Mouse (Mus musculus): ENCODE data around the gene Cdh12.
"Not testable (repeated sequence)": the region's sequence is repeated elsewhere in the genome, so short reads cannot be mapped to it uniquely, and the experiment has no call there.

Cdh12 gene

DNA sequence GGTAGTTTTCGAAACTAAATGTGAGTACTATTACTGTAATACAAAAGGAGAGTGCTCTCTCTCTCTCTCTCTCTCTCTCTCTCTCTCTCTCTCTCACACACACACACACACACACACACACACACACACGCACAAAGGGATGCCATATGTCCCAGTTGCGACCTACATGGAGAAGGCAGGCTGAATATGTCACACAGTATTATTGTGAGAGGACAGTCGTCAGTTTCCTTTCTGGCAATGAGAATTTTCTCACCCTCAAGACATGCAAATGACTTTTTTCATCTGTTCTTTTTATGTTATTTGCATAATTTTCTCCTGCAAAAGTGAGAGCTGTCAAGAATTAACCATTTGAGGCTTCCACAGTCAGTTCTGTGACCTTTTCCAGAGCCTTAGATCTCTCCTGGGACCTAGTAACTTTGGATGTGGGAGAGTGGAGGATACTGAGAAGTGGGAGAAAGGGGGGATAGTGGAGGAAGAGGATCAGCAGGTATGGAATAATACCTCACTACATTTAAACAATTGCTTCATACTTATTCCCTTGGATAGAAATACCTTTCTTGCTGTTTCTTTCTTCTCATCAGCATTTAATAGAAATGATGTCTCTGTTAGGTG, 660.9 kb downstream of the Cdh12 start:
- no peak for DNase-seq

DNA sequence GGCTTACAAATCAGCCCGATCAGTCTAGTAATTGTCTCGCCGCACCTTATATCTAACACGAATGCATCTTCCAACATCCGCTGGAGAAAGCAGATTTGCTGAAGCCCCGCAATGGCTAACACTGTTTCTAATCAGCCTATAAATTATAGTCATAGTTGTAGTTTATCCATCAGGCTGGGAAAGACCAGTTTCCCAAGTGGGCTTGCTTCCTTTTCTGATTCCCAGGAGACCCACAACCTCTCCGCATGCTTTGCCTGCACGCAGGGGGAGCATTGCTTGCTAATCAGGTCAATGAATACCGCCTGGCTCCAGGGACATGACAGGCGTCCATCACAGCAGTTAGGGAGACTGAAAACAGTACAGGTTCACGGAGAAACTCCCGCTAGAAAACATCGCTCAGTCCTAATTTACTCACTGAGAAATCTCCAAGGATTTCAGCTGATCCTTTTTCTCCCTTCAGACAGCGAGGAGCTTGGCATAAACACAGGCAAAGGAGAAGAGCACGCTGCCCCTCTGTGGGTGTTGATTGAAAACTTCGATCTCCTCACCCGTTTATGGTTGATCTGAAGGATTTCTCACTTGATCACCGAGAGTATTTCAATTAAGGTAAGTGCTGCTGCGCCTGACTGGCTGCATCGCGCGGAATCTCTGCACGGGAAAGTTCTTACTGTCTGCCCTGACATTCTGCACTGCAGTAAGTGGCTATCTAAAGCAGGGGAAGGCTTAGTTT, 662.0 kb downstream of the Cdh12 start:
- no peak for DNase-seq

DNA sequence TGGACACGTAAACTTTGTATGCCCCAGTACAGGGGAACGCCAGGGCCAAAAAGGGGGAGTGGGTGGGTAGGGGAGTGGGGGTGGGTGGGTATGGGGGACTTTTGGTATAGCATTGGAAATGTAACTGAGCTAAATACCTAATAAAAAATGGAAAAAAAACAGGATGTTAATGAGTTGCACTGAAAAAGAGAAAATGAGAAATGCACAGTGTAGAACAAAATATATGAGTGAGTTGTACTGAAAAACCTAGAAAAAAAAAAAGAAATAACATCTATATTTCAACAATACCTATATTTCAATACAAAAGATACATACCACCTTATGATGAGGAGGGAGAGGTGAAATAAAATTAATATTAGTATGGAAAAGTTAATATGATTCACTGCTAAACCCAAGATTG, 665.7 kb downstream of the Cdh12 start:
- not testable (repeated sequence) for DNase-seq

DNA sequence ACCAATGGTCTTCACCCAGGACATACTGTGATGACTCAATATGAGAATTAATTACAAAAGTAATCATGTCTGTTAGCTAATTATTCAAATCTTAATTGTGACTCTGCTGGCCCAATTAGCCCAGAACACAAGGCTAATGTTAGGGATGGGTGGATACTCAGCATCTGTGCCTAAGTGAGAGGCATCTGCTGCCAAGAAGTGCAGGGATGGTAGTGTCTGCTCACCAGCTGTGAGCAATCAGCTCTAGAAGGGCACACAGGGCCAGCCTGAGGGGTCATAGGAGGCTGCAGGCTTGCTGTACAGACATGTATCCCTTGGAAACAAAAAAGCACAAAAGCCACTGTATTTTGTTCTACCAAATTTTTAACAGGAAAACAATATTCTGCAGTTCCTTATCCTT, 681.6 kb downstream of the Cdh12 start:
- no peak for DNase-seq

DNA sequence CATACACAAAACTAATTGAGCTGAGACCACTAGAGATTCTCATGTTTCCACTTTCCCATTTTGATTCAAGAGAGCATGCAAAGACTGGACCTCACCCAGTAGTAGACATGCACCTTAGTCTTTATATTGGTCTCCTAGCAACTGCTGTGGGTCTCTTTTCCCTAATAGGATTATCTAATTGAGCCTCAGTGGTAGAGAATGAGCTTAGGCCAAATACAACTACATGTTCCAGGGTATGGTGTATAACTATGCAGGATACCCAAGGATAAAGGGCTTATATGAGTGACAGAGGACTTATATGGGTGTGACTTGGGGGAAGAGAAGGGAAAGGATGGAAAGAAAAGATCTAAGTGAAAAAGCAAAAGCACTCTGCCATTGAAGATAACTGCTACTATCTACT, 683.9 kb downstream of the Cdh12 start:
- DNase-seq: no peak

DNA sequence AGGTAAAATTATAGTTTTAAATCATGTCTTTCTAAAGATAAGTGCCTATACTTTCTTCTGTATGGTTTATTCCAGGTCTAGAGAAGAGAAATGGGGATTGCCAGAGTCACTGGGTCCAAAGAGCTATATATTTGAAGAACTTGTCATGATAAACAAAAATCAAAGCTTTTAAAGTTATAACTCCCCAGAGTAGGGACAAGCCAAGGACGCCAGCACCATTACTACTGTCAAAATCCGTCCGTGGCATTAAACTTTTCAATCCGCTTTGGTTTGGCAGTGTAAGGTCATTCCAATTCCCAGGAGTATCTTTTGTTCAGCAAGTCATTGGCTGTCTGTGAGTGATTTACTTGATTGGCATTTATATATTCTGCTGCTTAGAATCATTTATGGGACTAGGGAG, 697.8 kb downstream of the Cdh12 start:
- no peak for DNase-seq

DNA sequence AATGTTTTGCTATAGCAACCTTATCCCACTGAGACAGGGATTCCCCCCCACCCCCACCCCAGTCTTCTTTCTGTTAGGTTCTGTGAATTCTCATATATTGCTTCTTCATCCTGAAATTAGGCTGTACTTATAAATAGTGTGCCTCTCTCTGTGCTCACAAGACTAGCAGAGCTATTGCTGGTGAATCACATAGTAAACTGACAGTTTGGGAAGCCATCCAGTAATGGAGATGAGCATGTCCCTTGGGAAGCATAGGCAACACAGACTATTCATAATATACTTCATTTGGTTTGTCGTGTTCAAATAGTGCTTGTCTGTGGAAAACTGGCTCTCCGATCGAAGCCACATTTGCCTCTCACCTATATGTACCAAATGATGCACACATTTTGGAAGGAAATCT, 704.5 kb downstream of the Cdh12 start:
- no peak for DNase-seq

DNA sequence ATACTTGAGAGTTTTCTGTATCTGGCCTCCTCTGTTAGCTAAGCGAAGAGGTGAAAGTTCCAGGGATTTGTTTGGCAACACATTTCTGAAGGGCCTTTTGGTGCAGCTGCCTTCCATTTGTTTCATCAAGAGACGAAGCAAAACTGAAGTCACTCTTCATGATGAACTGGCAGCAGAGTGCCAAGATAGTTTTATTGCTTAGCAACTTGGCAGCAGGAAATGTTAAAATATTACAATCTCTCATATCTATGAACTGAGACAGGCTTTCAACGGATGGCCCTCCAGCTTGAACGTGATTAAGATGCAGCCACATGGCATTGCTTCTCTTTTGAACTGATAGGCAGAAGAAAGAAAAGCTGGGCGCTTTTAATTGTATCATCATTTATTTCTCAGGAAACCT, 730.7 kb downstream of the Cdh12 start:
- no peak for DNase-seq

DNA sequence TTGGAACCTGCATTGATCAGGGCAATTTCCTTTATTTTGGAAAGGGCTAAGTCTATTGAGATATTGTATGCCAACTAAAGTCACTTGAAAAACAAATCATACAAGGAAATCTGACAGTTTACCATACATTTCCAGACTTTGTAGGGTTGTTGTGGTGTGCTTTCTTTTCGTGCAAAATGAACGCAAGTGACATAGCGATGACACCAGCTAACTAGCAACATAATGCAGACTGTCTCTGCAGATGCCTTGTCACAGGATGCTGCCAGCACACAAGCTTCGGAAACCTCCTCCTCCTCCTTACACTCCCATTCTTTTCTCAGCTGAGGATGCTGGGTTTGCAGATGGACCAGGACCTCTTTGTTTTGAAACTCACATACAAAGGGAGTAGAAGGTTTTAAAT, 731.1 kb downstream of the Cdh12 start:
- DNase-seq: no peak

DNA sequence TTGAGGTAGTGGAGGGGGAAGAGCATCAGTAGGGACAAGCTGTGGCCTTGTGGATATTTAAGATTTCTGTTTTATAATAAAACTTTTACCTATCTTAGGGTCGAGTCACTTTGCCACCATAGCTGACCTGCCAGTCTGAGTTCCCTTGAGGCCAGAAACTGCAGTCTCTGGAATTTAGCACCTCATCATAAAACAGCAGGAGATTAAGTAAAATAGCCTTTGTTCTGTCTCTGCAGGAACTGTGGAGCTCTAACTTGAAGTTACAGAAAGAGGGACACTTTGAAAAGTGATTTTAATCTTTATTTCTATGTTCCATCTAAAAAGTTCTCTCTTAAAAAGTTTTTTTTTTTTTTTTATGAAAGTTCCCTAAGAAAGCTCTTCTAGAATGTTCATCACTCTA, 736.7 kb downstream of the Cdh12 start:
- DNase-seq: no peak

DNA sequence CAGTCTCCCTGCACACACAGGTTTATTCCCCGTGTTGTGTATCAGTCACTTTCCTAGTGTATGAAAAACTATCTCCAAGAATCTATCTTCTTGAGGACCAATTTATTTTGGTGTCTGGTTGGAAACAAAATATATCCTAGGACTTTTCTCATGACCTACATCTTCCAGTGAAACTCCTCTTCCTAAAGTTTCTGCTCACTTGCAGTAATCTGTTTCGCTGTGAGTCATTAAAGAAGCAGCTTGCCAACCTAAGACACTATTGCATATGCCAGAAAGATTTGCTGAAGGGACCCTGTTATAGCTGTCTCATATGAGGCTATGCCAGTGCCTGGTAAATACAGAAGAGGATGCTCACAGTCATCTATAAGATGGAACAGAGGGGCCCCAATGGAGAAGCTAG, 761.0 kb downstream of the Cdh12 start:
- DNase-seq: not testable (repeated sequence)

DNA sequence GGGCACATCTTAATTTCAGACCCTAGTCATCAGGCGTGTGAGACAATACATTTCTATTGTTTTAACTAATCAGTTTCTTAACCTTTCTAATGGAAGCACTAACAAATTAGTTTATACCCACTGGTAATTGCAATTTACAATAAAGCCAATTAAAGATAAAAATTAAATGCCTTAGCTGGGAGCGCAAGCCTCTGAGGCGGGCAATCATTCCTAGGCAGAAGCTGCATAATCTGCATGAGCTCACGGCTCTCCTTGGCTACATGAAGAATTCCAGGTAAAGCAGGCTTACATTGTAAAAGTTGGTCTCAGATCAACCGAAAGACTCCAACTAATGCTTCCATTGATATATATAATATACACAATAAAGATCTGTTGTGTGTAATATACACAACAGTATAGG, 773.9 kb downstream of the Cdh12 start:
- DNase-seq: no peak

DNA sequence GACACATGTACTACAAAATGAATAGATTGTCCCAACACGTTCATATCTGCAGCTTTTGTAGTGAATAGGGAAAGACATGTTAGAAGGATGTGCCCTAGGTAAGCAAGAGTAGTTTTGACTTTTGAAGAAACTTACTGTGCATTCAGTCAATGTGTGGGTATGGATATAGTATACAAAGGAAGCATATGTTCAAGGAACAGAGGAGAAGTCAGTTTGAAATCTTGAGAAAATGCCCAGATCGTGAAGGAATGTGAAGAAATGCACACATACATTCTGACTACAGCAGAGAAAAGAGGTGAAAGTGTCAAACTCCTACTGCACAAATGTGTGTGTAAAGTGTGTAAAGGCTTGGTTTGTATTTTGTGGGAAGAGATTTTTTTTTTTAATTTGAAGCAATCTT, 812.3 kb downstream of the Cdh12 start:
- no peak for DNase-seq

DNA sequence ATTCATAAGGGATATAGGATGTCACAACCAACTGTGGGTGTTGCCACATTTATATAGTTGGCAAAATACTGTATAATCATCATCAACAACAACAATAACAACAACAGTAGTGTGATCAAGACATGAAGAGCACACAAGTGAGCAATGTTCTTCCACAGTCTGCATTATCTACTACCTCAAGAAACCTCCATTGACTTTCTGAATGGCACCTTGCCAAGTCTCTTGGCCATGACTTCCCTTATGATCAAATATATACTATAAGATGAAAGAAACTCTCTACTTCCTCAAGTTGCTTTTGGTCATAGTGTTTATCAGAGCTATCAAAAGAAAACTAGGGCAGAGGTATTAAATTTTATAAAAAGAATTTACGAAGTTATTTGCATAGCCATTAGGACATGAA, 820.8 kb downstream of the Cdh12 start:
- DNase-seq: no peak

DNA sequence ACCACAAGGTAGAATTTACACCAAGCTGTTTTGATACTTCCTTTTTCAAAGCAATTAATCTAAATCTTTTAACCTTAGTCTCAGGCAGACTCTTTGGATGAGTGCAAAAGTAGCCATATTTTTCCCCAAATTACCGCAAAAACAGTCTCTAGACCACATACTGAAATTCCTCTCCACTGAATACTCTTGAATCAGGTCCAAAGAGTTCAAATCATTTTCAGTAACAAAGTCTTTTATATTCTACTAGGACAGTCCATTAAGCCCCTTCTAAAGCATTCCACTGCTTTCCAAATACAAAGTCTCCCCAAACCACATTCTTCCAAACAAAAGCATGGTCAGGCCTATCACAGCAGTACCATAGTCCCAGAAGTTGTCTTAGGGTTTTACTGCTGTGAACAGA, 848.0 kb downstream of the Cdh12 start:
- DNase-seq: no peak

DNA sequence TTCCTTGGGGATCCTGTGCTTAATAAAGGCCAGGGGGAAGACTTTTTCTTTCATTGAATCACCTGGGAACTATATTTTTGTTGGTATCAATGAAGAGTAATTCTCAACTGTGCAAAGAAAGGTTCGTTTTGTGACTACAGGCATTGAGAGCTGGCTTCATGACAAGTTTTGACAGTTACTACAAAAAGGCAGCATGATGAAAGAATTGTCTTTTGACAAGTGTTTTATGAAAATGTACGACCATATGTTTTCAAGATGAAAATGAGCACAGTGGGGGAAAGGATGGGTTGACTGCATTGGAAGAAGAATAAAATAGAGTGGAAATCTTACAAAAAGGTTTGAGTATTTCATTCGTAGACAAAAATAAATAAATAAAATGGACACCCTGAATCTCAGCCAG, 866.4 kb downstream of the Cdh12 start:
- DNase-seq: no peak

DNA sequence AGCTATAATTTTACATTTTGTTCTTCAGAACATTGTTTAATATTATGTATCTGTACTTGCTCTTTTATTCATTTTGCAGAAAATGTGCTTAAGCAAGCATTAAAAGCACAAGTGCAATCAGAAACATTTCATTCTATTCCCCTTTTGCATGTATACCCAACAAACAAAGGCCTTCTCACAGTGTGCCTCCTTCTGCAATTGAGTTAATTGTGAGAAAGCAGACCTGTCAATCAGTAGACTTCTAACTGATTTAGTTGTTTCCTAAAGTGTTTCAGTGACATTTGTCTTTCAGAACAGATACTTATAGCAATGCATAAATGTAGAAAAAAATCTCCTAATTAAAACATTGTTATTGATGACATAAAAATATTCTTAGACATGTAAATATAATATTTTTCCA, 894.8 kb downstream of the Cdh12 start:
- DNase-seq: no peak

DNA sequence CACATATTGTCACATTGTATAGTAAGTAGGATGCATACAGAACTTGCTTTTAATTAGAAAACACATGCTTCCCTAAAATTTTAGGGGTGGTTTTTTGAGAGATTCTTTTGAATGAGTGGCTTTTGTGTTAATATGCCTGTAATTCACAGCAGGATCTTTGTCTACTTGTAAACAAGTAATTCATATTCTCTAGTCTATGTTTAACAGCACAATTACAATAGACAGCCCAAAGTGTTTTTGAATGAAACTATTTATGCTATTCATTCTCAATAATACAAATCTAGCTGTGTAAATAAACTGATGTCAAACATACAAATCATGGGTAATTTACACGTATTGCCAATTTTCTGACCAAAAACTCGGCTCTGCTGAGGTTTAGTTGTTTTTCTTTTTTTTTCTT, 895.3 kb downstream of the Cdh12 start:
- no peak for DNase-seq

DNA sequence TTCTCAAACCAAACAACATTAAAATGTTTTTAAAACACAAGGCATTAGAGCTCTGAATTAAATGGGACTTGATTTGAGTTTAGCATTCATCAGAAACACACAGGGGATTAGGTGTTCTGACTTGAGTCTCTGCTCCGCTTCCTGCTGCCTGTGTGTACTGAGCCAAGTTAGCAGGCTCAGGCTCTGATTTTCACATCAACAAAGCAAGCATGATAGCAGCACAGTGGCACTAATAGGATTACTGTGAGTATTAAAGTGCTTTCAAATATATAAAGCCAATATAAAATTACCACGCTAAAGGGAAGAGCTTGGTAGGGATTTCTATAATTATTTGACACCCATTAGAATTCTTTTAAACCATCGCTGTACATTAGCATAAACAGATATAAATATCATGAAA, 895.7 kb downstream of the Cdh12 start:
- no peak for DNase-seq

DNA sequence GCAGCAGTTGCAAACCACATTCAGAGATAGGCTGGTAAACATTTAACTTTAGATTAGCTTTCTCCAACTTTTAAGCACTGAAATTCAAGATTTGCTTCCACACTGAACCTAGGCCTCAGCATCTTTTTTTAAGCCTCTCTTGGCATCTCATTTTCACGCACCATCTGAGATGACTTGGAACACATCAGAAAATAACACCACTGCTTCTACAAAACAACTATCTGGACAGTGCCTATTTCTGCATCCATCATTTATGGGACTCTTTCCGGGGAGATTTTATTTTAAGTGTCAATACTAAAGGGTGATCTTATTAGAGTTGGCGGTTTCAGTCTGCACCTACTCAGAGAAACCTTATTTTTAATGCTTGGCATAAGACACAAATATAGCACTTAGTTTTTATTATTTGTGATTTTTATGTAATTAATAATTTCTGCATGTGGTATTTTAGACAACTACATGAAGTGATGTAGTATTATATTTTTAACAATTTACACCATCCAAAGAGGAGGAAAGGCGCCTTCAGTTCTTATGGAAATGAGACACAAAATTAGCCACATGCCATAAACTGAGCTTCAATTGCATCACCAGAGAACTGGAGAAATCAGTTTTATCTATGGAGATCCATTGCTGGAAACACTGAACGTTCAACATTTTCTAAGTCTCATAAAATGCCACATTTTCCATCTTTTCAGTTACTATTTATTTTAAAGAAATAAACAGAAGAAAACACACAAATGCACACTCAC, 906.5 kb downstream of the Cdh12 start:
- no peak for DNase-seq

DNA sequence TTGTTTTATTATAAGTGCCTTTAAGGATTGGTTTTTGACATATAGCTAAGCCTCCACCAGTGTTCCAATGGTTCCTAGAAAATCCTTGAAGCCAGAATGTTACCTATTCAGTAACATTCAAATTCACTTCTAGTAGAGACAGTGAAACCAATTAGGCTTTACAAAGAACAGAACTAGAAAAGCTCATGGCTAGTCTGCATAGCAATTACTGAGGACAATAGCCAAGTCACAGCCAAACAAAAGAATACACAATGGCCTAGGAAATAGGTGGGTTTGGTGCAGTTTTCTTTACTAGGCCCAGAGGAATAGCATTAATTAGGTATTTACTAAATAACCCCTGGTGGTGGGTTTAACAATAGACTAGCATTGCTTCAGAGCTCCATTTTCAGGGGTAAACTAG, 917.3 kb downstream of the Cdh12 start:
- DNase-seq: no peak

DNA sequence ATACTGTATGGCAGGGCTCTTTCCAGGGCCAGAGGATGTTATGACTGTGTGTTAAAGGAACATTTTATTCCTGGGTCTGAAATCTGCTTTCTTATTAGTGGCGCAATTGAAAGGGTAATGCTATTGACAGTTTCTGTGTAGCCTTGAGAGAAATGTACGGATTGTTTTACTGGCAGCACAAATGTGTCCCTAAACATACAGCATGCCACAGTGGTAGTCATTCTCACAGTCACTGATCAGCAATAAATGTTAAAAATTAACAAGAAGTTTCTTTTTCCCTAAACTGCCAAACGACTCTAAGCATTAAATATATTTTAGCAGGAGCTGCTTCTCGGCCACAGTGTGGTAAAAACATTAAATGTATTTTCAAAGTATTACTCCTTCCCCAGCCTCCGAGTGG, 926.4 kb downstream of the Cdh12 start:
- DNase-seq: no peak

DNA sequence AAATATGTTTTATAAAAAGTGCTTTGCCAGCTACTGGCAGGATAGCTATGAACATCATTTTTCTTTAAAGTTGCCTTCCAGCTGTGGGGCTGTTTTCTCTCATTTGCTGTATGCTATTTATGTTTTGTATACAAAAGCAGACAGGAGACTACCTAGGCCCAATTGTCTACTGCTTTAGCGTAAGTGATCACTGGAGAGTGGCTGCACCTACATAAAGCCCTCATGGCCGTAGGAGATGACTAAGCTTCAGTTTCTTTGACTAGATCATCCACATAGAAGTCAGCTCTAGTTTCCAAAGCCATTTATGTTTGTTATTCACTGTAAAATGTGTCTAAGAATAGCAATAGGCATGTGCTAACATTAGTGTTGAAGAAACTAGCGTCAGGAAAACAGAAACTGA, 926.8 kb downstream of the Cdh12 start:
- DNase-seq: no peak

DNA sequence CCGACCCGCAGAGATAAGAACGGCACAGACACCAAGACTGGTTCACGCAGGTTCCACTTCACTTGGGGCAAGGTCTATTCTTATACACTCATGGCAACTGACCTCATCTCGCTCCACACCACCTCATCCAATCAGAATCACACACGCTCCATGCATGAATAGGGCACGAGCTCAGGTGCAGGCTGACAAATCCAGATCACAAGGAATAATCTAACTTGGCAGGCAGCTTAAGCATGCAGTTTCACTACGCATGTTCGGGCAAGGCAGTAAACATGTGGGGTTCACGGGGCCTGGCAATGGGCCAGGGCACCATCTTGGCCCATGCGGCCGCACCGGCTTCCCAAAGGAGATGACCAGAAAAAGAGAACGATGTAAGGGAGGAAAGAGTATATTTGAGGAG, 942.4 kb downstream of the Cdh12 start:
- not testable (repeated sequence) for DNase-seq
